Mouse (Mus musculus) embryonic facial prominence, embryonic 14.5 days (tissue): Measurements from ENCODE around the gene Sema4a. TPM values are rescaled to one million over a fixed set of nuclear protein-coding genes. Genes with fewer than 3 reads are reported as not detected.

Experiments used
- ATAC-seq: fragments of 200-750 bp; cut with Nextera tagmentation; 2 replicates; pipeline ENCODE4 v1.8.0; 2017; ENCODE audit warnings: low read depth, moderate number of reproducible peaks, moderate TSS enrichment
- DNase-seq: peaks from one replicate; pipeline ENCODE4 v3.0.0-alpha.2; 2015; ENCODE audit warnings: low spot score
- H3K27ac ChIP-seq: fragments of 300-500 bp; sonication (generic); replicated peaks from 2 replicates; pipeline ENCODE4 v1.5.1; 2014; ENCODE audit warnings: low read depth, mild to moderate bottlenecking, low read length, moderate library complexity
- H3K27me3 ChIP-seq: fragments of 300-500 bp; sonication (generic); replicated peaks from 2 replicates; pipeline ENCODE4 v1.6.1; 2014; ENCODE audit warnings: low read length; ENCODE audit not compliant: control insufficient read depth, insufficient read depth
- H3K36me3 ChIP-seq: fragments of 300-500 bp; sonication (generic); 2 replicates; pipeline ENCODE4 v1.6.1; 2014; ENCODE audit warnings: low read length, mixed read lengths; ENCODE audit not compliant: control insufficient read depth, insufficient read depth
- H3K4me1 ChIP-seq: fragments of 300-500 bp; sonication (generic); 2 replicates; pipeline ENCODE4 v1.6.1; 2014; ENCODE audit warnings: antibody characterized with exemption, low read length; ENCODE audit not compliant: control insufficient read depth, insufficient read depth
- H3K4me2 ChIP-seq: fragments of 300-500 bp; sonication (generic); 2 replicates; pipeline ENCODE4 v1.6.1; 2014; ENCODE audit warnings: low read depth, mild to moderate bottlenecking, low read length, moderate library complexity, mixed read lengths
- H3K4me3 ChIP-seq: fragments of 300-500 bp; sonication (generic); 2 replicates; pipeline ENCODE4 v1.5.1; 2014; ENCODE audit warnings: low read depth, mild to moderate bottlenecking, low read length
- H3K9ac ChIP-seq: fragments of 300-500 bp; sonication (generic); 2 replicates; pipeline ENCODE4 v1.6.1; 2014; ENCODE audit warnings: low read depth, mild to moderate bottlenecking, low read length, moderate library complexity, mixed read lengths
- H3K9me3 ChIP-seq: fragments of 300-500 bp; sonication (generic); 2 replicates; pipeline ENCODE4 v1.6.1; 2016; ENCODE audit warnings: low read length; ENCODE audit not compliant: control insufficient read depth
- WGBS: fragments of 180-500 bp; shearing (Covaris S2); extraction: QIAGEN DNeasy Blood & Tissue Kit; methylation state at CpG from one replicate; pipeline ENCODE4 v1.1.7; 2014; 5-methylcytosine and 5-hydroxymethylcytosine counted together
- polyA plus RNA-seq: library from polyadenylated mRNA; unstranded; fragments of >200 nt; fragmentation: Nextera tagmentation; extraction: Ambion mirVana; gene quantifications from 2 replicates; pipeline ENCODE4 v1.2.1, GENCODE M21; 2014

Sema4a gene
- polyA plus RNA-seq, 1 experiment from 2014 or later = 9.5 TPM

DNA sequence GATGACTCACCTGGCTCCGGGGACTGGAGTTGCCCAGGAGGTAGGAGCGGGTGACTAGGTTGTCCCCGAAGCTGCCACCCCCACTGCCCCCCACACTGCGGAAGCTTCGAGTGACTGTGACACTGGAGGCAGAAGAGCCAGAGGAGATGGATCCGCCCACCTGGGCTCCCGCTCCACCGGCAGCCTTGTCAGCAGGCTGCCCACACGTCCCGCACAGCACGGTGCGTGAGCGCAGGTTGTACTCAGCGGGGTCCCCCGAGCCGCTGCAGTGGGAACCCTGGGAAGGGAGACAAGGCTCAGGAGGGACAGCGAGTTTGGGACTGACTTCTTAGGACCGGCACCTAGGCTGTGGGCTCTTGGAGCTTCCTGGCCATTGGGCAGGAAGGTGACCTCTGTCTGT is 21.4 kb upstream of the Sema4a start:
- DNase-seq (no peak), ATAC-seq (no peak)
- H3K36me3 ChIP-seq = peaks cover 68% of the 10 kb centered on the region
- H3K9me3 ChIP-seq = no peaks in the 10 kb centered on the region
- no peaks in the 10 kb centered on the region; the same call in 1 of the 2 replicates for H3K4me1 ChIP-seq
- H3K4me3 ChIP-seq = no peak overlapping the region
- 29% methylated on average over 18 of the region's 18 CpGs for WGBS
- no peak overlapping the region for H3K4me2 ChIP-seq
- H3K9ac ChIP-seq = no peak overlapping the region
- H3K27ac ChIP-seq = no peak overlapping the region
- peaks cover 7% of the 10 kb centered on the region; the same call in 1 of the 2 replicates for H3K27me3 ChIP-seq

- H3K9ac ChIP-seq = no peak overlapping the region
- H3K36me3 ChIP-seq = peaks cover 59% of the 10 kb centered on the region
- WGBS = 42% methylated on average over 8 of the region's 8 CpGs
Measured at GRCm38 (mm10) chr3:88481372-88482040, 20.5 kb upstream of the Sema4a start.

GRCm38 (mm10) chr3:88480679-88481078 is 19.7 kb upstream of the Sema4a start:
- no peak for DNase-seq
- Histone ChIP-seq H3K27ac (no peak overlapping the region), H3K4me3 (no peak overlapping the region), H3K36me3 (peaks cover 51% of the 10 kb centered on the region), H3K4me1 (no peaks in the 10 kb centered on the region; the same call in 1 of the 2 replicates), H3K4me2 (no peak overlapping the region), H3K9ac (no peak overlapping the region), H3K9me3 (no peaks in the 10 kb centered on the region), H3K27me3 (no peaks in the 10 kb centered on the region; the same call in 1 of the 2 replicates)
- no peak for ATAC-seq
- 94% methylated on average over 5 of the region's 5 CpGs for WGBS

More at GRCm38 (mm10) chr3:88481372-88482040, 20.5 kb upstream of the Sema4a start:
- peaks cover 7% of the 10 kb centered on the region; the same call in 1 of the 2 replicates for H3K27me3 ChIP-seq
- no peaks in the 10 kb centered on the region for H3K9me3 ChIP-seq
- DNase-seq = no peak
- ATAC-seq = no peak
- no peak overlapping the region for H3K4me3 ChIP-seq
- H3K4me2 ChIP-seq = no peak overlapping the region
- no peaks in the 10 kb centered on the region; the same call in 1 of the 2 replicates for H3K4me1 ChIP-seq
- H3K27ac ChIP-seq = no peak overlapping the region

DNA sequence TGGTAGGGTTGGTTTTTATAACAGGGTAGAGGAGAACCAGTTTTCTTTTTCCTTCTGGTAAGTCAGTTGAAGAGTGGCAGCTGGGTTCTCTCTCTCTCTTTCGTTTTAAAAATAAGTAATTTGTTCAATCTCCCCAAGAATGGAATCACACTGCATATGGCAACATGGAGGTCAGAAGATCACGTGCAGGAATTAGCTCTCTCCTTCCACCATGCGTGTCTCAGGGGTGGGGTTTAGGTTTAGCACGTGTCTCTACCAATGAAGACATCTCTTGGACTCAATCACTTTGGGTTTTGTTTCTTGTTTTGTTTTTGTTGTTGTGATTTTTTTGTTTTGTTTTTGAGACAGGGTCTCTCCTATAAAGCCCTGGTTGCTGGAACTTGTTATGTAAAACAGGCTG is 18.8 kb upstream of the Sema4a start:
- 86% methylated on average over 4 of the region's 4 CpGs for WGBS

GRCm38 (mm10) chr3:88479163-88479562 is 18.2 kb upstream of the Sema4a start:
- Histone ChIP-seq H3K9me3 (no peaks in the 10 kb centered on the region), H3K27me3 (no peaks in the 10 kb centered on the region), H3K36me3 (peaks cover 36% of the 10 kb centered on the region), H3K27ac (no peak overlapping the region), H3K4me2 (no peak overlapping the region), H3K9ac (no peak overlapping the region), H3K4me3 (no peak overlapping the region), H3K4me1 (no peaks in the 10 kb centered on the region; the same call in 1 of the 2 replicates)
- DNase-seq (no peak), ATAC-seq (no peak)
- 47% methylated on average over 3 of the region's 3 CpGs for WGBS

More for the DNA sequence above, 18.8 kb upstream of the Sema4a start:
- no peaks in the 10 kb centered on the region; the same call in 1 of the 2 replicates for H3K4me1 ChIP-seq
- no peaks in the 10 kb centered on the region for H3K9me3 ChIP-seq
- H3K27ac ChIP-seq = no peak overlapping the region
- no peak overlapping the region for H3K9ac ChIP-seq
- H3K27me3 ChIP-seq = no peaks in the 10 kb centered on the region
- H3K4me2 ChIP-seq = no peak overlapping the region
- no peak for ATAC-seq
- no peak for DNase-seq
- H3K36me3 ChIP-seq = peaks cover 43% of the 10 kb centered on the region
- H3K4me3 ChIP-seq = no peak overlapping the region

DNA sequence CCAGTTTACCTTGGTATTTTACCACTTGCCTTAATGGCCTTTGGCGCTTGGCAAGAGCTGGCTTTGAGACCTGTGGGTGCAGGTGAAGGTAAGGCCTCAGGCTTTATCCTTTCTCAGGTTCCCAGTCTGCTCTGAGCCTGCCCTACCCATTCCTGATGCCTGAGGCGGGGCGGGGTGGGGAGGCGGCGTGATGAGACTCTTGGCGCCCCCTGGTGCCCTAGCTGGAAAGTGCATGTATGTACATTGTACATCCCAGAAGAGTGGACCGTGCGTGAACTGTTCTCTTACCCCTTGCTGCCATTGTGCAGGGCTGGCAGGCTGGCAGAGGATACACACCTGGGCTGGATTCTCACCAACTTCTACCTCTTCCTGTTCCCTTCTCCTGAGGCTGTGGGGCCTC is 16.8 kb upstream of the Sema4a start:
- Histone ChIP-seq H3K9ac (no peak overlapping the region), H3K4me3 (no peak overlapping the region), H3K4me1 (no peaks in the 10 kb centered on the region; the same call in 1 of the 2 replicates), H3K36me3 (peaks cover 23% of the 10 kb centered on the region), H3K4me2 (no peak overlapping the region), H3K9me3 (no peaks in the 10 kb centered on the region), H3K27ac (no peak overlapping the region; the same call in 1 of the 2 replicates), H3K27me3 (no peaks in the 10 kb centered on the region)
- ATAC-seq (peak; percentile 86), DNase-seq (peak; percentile 80)
- 1% methylated on average over 8 of the region's 8 CpGs for WGBS

DNA sequence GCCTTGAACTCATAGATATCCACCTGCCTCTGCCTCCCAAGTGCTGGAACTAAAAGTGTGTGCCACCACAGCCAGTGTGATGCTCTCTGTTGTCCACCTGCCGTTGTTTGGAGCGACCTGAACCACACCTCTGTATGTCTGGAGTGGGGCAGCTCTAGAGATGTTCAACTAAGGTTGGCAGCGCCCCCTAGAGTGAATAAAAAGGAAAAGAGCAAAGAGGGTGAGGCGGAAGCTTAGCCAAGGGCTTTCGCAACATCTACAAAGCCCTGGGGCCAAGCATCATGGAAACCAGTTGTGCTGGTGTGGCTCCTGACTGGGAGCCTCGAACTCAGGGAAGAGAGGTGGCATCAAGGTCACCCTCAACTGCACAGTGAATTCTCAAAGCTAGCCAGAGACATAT is 15.4 kb upstream of the Sema4a start:
- Histone ChIP-seq H3K4me2 (no peak overlapping the region), H3K36me3 (peaks cover 9% of the 10 kb centered on the region; the same call in 1 of the 2 replicates), H3K9ac (no peak overlapping the region), H3K27ac (no peak overlapping the region), H3K4me3 (no peak overlapping the region), H3K9me3 (no peaks in the 10 kb centered on the region), H3K4me1 (no peaks in the 10 kb centered on the region; the same call in 1 of the 2 replicates), H3K27me3 (no peaks in the 10 kb centered on the region)
- DNase-seq (no peak), ATAC-seq (no peak)
- 64% methylated on average over 6 of the region's 6 CpGs for WGBS

DNA sequence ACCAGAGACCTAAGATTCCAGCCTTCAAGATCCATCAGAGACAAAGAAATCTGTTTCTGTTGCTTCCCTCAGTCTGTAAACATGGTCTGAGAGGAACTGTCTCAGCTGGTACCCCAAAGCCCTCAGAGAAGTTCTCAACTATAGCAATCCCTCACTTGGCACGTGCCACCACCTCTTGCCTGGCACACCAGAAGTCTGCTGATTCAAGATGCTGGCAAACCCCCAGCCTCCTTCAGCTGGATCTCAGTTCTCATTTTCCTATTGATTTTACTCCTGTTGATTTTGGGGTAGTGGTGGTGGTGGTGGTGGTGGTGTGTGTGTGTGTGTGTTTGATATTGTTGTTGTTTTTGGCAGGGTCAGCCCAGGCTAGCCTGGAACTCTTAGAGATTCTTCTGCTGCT is 12.6 kb upstream of the Sema4a start:
- Histone ChIP-seq H3K36me3 (no peaks in the 10 kb centered on the region), H3K27me3 (no peaks in the 10 kb centered on the region), H3K27ac (peak overlapping the region; percentile 75), H3K4me2 (no peak overlapping the region), H3K9ac (no peak overlapping the region), H3K4me3 (no peak overlapping the region), H3K9me3 (no peaks in the 10 kb centered on the region), H3K4me1 (no peaks in the 10 kb centered on the region; the same call in 1 of the 2 replicates)
- DNase-seq (no peak), ATAC-seq (no peak)
- 100% methylated on average over 1 of the region's 1 CpGs for WGBS

DNA sequence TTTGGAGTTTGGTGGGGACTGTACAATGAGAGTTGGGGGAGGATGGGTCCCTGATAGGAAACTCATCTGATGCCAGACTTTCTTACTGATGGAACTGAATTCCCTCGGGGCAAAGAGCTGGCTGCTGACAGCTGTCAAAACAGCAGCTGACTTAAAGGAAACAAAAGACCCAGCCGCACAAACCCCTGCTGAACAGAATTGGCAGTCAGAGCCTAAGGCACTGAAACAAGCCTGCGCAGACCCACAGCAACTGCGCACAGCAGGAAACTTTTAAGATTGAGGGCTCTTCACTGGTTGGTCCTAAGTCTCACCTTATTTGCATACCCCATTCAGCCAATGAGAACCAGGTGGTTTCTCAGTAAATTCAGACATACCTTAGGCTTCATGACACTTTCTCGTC is 12.0 kb upstream of the Sema4a start:
- ATAC-seq (peak; percentile 67), DNase-seq (peak; percentile 92)
- H3K4me3 ChIP-seq = no peak overlapping the region
- no peaks in the 10 kb centered on the region for H3K9me3 ChIP-seq
- H3K4me2 ChIP-seq = no peak overlapping the region
- H3K27ac ChIP-seq = peak overlapping the region; percentile 75
- no peak overlapping the region for H3K9ac ChIP-seq
- no peaks in the 10 kb centered on the region; the same call in 1 of the 2 replicates for H3K4me1 ChIP-seq
- no peaks in the 10 kb centered on the region for H3K36me3 ChIP-seq
- H3K27me3 ChIP-seq = no peaks in the 10 kb centered on the region
- WGBS = 7% methylated on average over 5 of the region's 5 CpGs
